Mouse (Mus musculus) intestine, postnatal 0 days (tissue): ENCODE results near the gene Polg. TPM values are rescaled to one million over a fixed set of nuclear protein-coding genes. Genes with fewer than 3 reads are reported as not detected.

ENCODE experiments used
- ATAC-seq: fragments of 200-750 bp; cut with Nextera tagmentation; 2 replicates; pipeline ENCODE4 v1.8.0; 2017; ENCODE audit warnings: mild to moderate bottlenecking, moderate TSS enrichment, moderate library complexity
- H3K27ac ChIP-seq: fragments of 300-500 bp; sonication (generic); 2 replicates; pipeline ENCODE4 v1.5.1; 2014; ENCODE audit warnings: mild to moderate bottlenecking, low read depth, low read length, moderate library complexity
- H3K27me3 ChIP-seq: fragments of 300-500 bp; sonication (generic); replicated peaks from 2 replicates; pipeline ENCODE4 v1.6.1; 2014; ENCODE audit warnings: low read length, mixed read lengths; ENCODE audit not compliant: control insufficient read depth, insufficient read depth
- H3K36me3 ChIP-seq: fragments of 300-500 bp; sonication (generic); 2 replicates; pipeline ENCODE4 v1.6.1; 2014; ENCODE audit warnings: mild to moderate bottlenecking, moderate library complexity; ENCODE audit not compliant: control insufficient read depth, insufficient read depth
- H3K4me1 ChIP-seq: fragments of 300-500 bp; sonication (generic); replicated peaks from 2 replicates; pipeline ENCODE4 v1.6.1; 2014; ENCODE audit warnings: antibody characterized with exemption, low read length, mixed read lengths; ENCODE audit not compliant: control insufficient read depth, insufficient read depth
- H3K4me2 ChIP-seq: fragments of 300-500 bp; sonication (generic); replicated peaks from 2 replicates; pipeline ENCODE4 v1.6.1; 2014; ENCODE audit warnings: low read depth, mild to moderate bottlenecking, moderate library complexity
- H3K4me3 ChIP-seq: fragments of 300-500 bp; sonication (generic); 2 replicates; pipeline ENCODE4 v1.5.1; 2014; ENCODE audit warnings: low read depth, low read length
- H3K9ac ChIP-seq: fragments of 300-500 bp; sonication (generic); 2 replicates; pipeline ENCODE4 v1.6.1; 2014; ENCODE audit warnings: mild to moderate bottlenecking, low read depth, low read length
- H3K9me3 ChIP-seq: fragments of 300-500 bp; sonication (generic); 2 replicates; pipeline ENCODE4 v1.6.1; 2016; ENCODE audit warnings: mixed run types; ENCODE audit not compliant: control insufficient read depth
- CTCF ChIP-seq: sonication (generic); IDR thresholded peaks from 2 replicates; pipeline ENCODE4 v1.5.1; 2016; ENCODE audit warnings: low read depth, mild to moderate bottlenecking, control low read depth, antibody characterized with exemption, moderate library complexity
- WGBS: fragments of 180-500 bp; shearing (Covaris S2); extraction: QIAGEN DNeasy Blood & Tissue Kit; methylation state at CpG from one replicate; pipeline ENCODE4 v1.1.7; 2014; 5-methylcytosine and 5-hydroxymethylcytosine counted together
- polyA plus RNA-seq: library from polyadenylated mRNA; unstranded; fragments of >200 nt; fragmentation: Nextera tagmentation; extraction: Ambion mirVana; gene quantifications from 2 replicates; pipeline ENCODE4 v1.2.1, GENCODE M21; 2015

Gene Polg
- 34.6 and 43.2 TPM in 2 replicates for polyA plus RNA-seq

- Histone ChIP-seq H3K27ac (peak within 1 kb of the TSS; percentile 97), H3K9me3 (no peaks in the 10 kb centered on the region), H3K4me1 (0 out of 2 replicates have a peak, but pooled peaks cover 5% of the 10 kb centered on the region), H3K4me2 (peak within 1 kb of the TSS; percentile 84), H3K36me3 (peaks cover 4% of the 10 kb centered on the region), H3K27me3 (no peaks in the 10 kb centered on the region), H3K9ac (peak within 1 kb of the TSS; percentile 93), H3K4me3 (peak within 1 kb of the TSS; percentile 89)
- peak; percentile 42; the same call in 1 of the 2 replicates for TF ChIP-seq CTCF
- WGBS, result under 1% methylated on average over 76 of the region's 76 CpGs
- peak; percentile 94 for ATAC-seq
Measured at GRCm38 (mm10) chr7:79466053-79466901, at the start of gene Polg. Polg (minus strand) TSS chr7:79466362.

- Histone ChIP-seq H3K36me3 (no peaks in the 10 kb centered on the region), H3K4me1 (no peaks in the 10 kb centered on the region), H3K4me3 (peak overlapping the region; percentile 34), H3K9me3 (no peaks in the 10 kb centered on the region), H3K27ac (no peak overlapping the region), H3K27me3 (peaks cover 78% of the 10 kb centered on the region), H3K9ac (no peak overlapping the region), H3K4me2 (peak overlapping the region; percentile 64)
- no peak for TF ChIP-seq CTCF
- no peak for ATAC-seq
- WGBS, result 54% methylated on average over 9 of the region's 9 CpGs
Measured at GRCm38 (mm10) chr7:79515861-79516260, 49.7 kb upstream of the Polg start.

GRCm38 (mm10) chr7:79515221-79515743, 49.1 kb upstream of the Polg start:
- no peaks in the 10 kb centered on the region for H3K9me3 ChIP-seq
- no peak for TF ChIP-seq CTCF
- peaks cover 82% of the 10 kb centered on the region for H3K27me3 ChIP-seq
- ATAC-seq, result no peak
- H3K4me2 ChIP-seq, result peak overlapping the region; percentile 64
- no peaks in the 10 kb centered on the region for H3K36me3 ChIP-seq
- H3K9ac ChIP-seq, result no peak overlapping the region
- H3K4me3 ChIP-seq, result peak overlapping the region; percentile 34
- no peak overlapping the region for H3K27ac ChIP-seq
- WGBS, result 4% methylated on average over 46 of the region's 57 CpGs
- H3K4me1 ChIP-seq, result no peaks in the 10 kb centered on the region

- Histone ChIP-seq H3K27ac (no peak overlapping the region), H3K4me1 (no peaks in the 10 kb centered on the region), H3K9me3 (no peaks in the 10 kb centered on the region), H3K4me3 (no peak overlapping the region), H3K27me3 (peaks cover 89% of the 10 kb centered on the region), H3K4me2 (no peak overlapping the region), H3K9ac (no peak overlapping the region), H3K36me3 (no peaks in the 10 kb centered on the region)
- 3% methylated on average over 20 of the region's 20 CpGs for WGBS
- TF ChIP-seq CTCF, result peak; percentile 7; the same call in 1 of the 2 replicates
- ATAC-seq, result no peak
Measured at GRCm38 (mm10) chr7:79514361-79514881, 48.3 kb upstream of the Polg start.

- TF ChIP-seq CTCF, result no peak
Measured at GRCm38 (mm10) chr7:79513466-79513865, 47.3 kb upstream of the Polg start.

GRCm38 (mm10) chr7:79512496-79512895, 46.3 kb upstream of the Polg start:
- ATAC-seq, result no peak
- WGBS, result 10% methylated on average over 4 of the region's 4 CpGs
- Histone ChIP-seq H3K4me2 (no peak overlapping the region), H3K4me3 (no peak overlapping the region), H3K9ac (no peak overlapping the region), H3K27me3 (peaks cover 96% of the 10 kb centered on the region), H3K9me3 (no peaks in the 10 kb centered on the region), H3K27ac (no peak overlapping the region), H3K4me1 (no peaks in the 10 kb centered on the region), H3K36me3 (no peaks in the 10 kb centered on the region)
- no peak for TF ChIP-seq CTCF

More at GRCm38 (mm10) chr7:79513466-79513865, 47.3 kb upstream of the Polg start:
- no peaks in the 10 kb centered on the region for H3K4me1 ChIP-seq
- H3K9me3 ChIP-seq, result no peaks in the 10 kb centered on the region
- H3K4me3 ChIP-seq, result no peak overlapping the region
- no peak overlapping the region for H3K27ac ChIP-seq
- H3K9ac ChIP-seq, result no peak overlapping the region
- H3K27me3 ChIP-seq, result peaks cover 94% of the 10 kb centered on the region
- no peak for ATAC-seq
- 5% methylated on average over 2 of the region's 2 CpGs for WGBS
- no peak overlapping the region for H3K4me2 ChIP-seq
- no peaks in the 10 kb centered on the region for H3K36me3 ChIP-seq
